Mouse (Mus musculus) forebrain, embryonic 10.5 days (tissue): ENCODE data around the gene Pde2a. TPM values are rescaled to one million over a fixed set of nuclear protein-coding genes. Genes with fewer than 3 reads are reported as not detected.

Experiments used
- DNase-seq: peaks from one replicate; pipeline ENCODE4 v3.0.0-alpha.2; 2017; ENCODE audit warnings: low spot score; ENCODE audit errors: extremely low spot score
- H3K27ac ChIP-seq: fragments of 300-500 bp; sonication (generic); 2 replicates; pipeline ENCODE4 v1.5.1; 2016; ENCODE audit warnings: mild to moderate bottlenecking
- H3K27me3 ChIP-seq: fragments of 300-500 bp; sonication (generic); 2 replicates; pipeline ENCODE4 v1.6.1; 2016; ENCODE audit warnings: mild to moderate bottlenecking; ENCODE audit not compliant: poor library complexity, severe bottlenecking
- H3K36me3 ChIP-seq: fragments of 300-500 bp; sonication (generic); replicated peaks from 2 replicates; pipeline ENCODE4 v1.6.1; 2016; ENCODE audit warnings: mild to moderate bottlenecking, moderate library complexity
- H3K4me1 ChIP-seq: fragments of 300-500 bp; sonication (generic); 2 replicates; pipeline ENCODE4 v1.6.1; 2016
- H3K4me3 ChIP-seq: fragments of 300-500 bp; sonication (generic); 2 replicates; pipeline ENCODE4 v1.5.1; 2016; ENCODE audit warnings: mild to moderate bottlenecking, moderate library complexity
- H3K9me3 ChIP-seq: fragments of 300-500 bp; sonication (generic); 2 replicates; pipeline ENCODE4 v1.6.1; 2016; ENCODE audit warnings: mild to moderate bottlenecking, moderate library complexity
- WGBS: fragments of 180-500 bp; shearing (Covaris S2); methylation state at CpG from one replicate; pipeline ENCODE4 v1.1.7; 2016; 5-methylcytosine and 5-hydroxymethylcytosine counted together
- polyA plus RNA-seq: library from polyadenylated mRNA; unstranded; fragments of >200 nt; fragmentation: Nextera tagmentation; extraction: Ambion mirVana; gene quantifications from 2 replicates; pipeline ENCODE4 v1.2.1, GENCODE M21; 2016

Pde2a gene
- polyA plus RNA-seq, 1 experiment from 2014 or later = 16.3 TPM

DNA sequence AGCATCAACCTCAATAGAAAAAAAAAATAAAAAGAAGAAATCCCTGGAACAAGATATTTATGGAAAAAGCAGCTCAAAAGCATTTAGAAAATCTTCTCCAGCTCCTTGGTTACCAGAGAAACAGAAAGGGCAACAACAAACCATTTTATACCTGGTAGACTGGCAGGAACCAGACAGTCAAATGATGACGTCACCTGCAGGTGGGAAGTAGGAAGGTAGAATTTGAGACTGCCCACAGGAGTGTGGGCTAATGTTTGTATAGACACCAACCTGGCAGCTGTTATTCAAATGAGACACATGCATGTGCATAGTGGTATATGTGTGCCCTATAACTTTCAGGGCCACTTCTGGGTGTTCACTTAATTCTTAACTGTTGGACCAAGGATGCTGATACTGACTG is 100.2 kb downstream of the Pde2a start:
- H3K4me1 ChIP-seq = peaks cover 19% of the 10 kb centered on the region
- peaks cover 15% of the 10 kb centered on the region for H3K27me3 ChIP-seq
- 78% methylated on average over 1 of the region's 1 CpGs for WGBS
- H3K36me3 ChIP-seq = no peaks in the 10 kb centered on the region
- H3K9me3 ChIP-seq = no peaks in the 10 kb centered on the region
- H3K4me3 ChIP-seq = no peak overlapping the region
- H3K27ac ChIP-seq = no peak overlapping the region
- DNase-seq = no peak

- 45% methylated on average over 2 of the region's 2 CpGs for WGBS
- no peak overlapping the region for H3K27ac ChIP-seq
- H3K9me3 ChIP-seq = no peaks in the 10 kb centered on the region
- H3K27me3 ChIP-seq = peaks cover 23% of the 10 kb centered on the region
- H3K36me3 ChIP-seq = no peaks in the 10 kb centered on the region
- DNase-seq = no peak
- H3K4me3 ChIP-seq = no peak overlapping the region
- H3K4me1 ChIP-seq = peaks cover 19% of the 10 kb centered on the region
Measured at GRCm38 (mm10) chr7:101523205-101523604, 101.7 kb downstream of the Pde2a start.

GRCm38 (mm10) chr7:101526484-101526883 is 105.0 kb downstream of the Pde2a start:
- DNase-seq = no peak
- WGBS = 83% methylated on average over 7 of the region's 7 CpGs
- no peaks in the 10 kb centered on the region for H3K9me3 ChIP-seq
- H3K27ac ChIP-seq = no peak overlapping the region
- H3K36me3 ChIP-seq = no peaks in the 10 kb centered on the region
- H3K4me3 ChIP-seq = no peak overlapping the region
- peaks cover 23% of the 10 kb centered on the region for H3K27me3 ChIP-seq
- peaks cover 19% of the 10 kb centered on the region for H3K4me1 ChIP-seq

DNA sequence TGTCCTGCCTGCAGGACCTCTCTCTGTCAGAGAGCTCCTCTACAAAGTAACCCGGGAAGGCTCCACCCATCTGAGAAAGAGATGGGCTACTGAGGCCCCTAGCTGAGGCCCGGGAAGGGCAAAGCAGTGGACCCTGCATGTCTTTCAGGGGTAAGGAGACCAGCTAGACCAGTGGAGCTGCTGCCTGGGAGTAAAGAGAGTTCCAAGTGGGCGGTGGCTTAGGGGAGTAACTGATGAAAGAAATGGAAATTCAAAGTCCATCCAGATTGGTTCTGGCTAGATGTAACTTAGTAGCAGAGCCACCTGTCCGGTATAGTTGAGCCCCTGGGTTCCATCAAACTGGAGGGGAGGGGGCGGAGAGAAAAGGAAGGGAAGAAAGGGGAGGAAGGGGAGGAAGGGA is 112.9 kb downstream of the Pde2a start:
- Histone ChIP-seq H3K36me3 (no peaks in the 10 kb centered on the region), H3K4me1 (peaks cover 16% of the 10 kb centered on the region), H3K27me3 (peaks cover 11% of the 10 kb centered on the region), H3K27ac (no peak overlapping the region), H3K4me3 (no peak overlapping the region), H3K9me3 (no peaks in the 10 kb centered on the region)
- 33% methylated on average over 5 of the region's 5 CpGs for WGBS
- DNase-seq = no peak

DNA sequence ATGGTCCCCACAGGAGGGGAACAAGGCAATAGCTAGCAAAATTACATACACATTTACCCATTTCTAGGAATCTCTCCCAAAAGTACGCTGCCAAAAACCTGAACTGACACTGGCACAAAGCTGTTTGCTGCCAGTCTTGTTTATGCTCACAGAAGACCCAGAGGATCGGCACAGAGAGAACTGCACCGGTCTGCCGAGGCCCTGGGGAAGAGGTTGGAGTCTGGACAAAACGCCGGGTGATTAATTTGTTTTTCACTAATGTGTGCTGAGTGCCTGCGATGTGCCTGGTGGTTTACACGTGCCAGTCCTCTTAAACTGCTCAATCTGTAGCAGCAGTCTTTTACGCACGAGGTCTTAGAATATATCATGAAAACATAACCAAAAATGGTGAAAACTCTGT is 113.6 kb downstream of the Pde2a start:
- Histone ChIP-seq H3K36me3 (no peaks in the 10 kb centered on the region), H3K27ac (no peak overlapping the region), H3K9me3 (no peaks in the 10 kb centered on the region), H3K4me3 (no peak overlapping the region), H3K27me3 (peaks cover 15% of the 10 kb centered on the region), H3K4me1 (peaks cover 16% of the 10 kb centered on the region)
- 87% methylated on average over 10 of the region's 10 CpGs for WGBS
- DNase-seq = no peak

- Histone ChIP-seq H3K9me3 (no peaks in the 10 kb centered on the region), H3K27ac (no peak overlapping the region), H3K4me3 (no peak overlapping the region), H3K27me3 (peaks cover 15% of the 10 kb centered on the region), H3K36me3 (no peaks in the 10 kb centered on the region), H3K4me1 (peaks cover 16% of the 10 kb centered on the region)
- 82% methylated on average over 5 of the region's 5 CpGs for WGBS
- no peak for DNase-seq
Measured at GRCm38 (mm10) chr7:101535517-101535916, 114.0 kb downstream of the Pde2a start.

GRCm38 (mm10) chr7:101537541-101537940 is 116.0 kb downstream of the Pde2a start:
- Histone ChIP-seq H3K4me1 (peaks cover 24% of the 10 kb centered on the region), H3K27me3 (peaks cover 20% of the 10 kb centered on the region), H3K9me3 (no peaks in the 10 kb centered on the region), H3K4me3 (no peak overlapping the region), H3K36me3 (no peaks in the 10 kb centered on the region), H3K27ac (no peak overlapping the region)
- no peak for DNase-seq
- WGBS = 51% methylated on average over 8 of the region's 8 CpGs

- Histone ChIP-seq H3K9me3 (no peaks in the 10 kb centered on the region), H3K27me3 (peaks cover 20% of the 10 kb centered on the region), H3K4me1 (peaks cover 24% of the 10 kb centered on the region), H3K4me3 (no peak overlapping the region), H3K36me3 (no peaks in the 10 kb centered on the region), H3K27ac (no peak overlapping the region)
- no peak for DNase-seq
- WGBS = 65% methylated on average over 14 of the region's 14 CpGs
Measured at GRCm38 (mm10) chr7:101538141-101538933, 116.8 kb downstream of the Pde2a start.

GRCm38 (mm10) chr7:101539774-101540173 is 118.3 kb downstream of the Pde2a start:
- DNase-seq = no peak

DNA sequence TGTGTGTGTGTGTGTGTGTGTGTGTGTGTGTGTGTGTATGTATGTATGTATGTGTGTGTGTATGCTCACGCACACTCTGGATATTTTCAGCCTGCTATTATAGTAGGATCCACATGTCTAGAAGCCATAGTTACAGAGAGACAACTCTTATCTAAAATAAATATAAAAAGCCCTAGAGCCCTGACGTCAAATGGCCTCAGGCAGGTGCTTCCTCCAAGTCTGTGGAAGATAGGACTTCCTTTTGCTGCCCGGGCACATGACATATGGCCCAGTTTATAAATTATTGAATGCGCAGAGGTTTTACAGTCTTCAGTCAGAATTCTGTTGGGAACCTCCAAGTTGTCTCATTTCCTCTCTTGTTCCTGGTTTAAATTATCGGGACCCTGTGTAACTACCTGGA is 119.2 kb downstream of the Pde2a start:
- H3K4me1 ChIP-seq = peaks cover 11% of the 10 kb centered on the region
- H3K27ac ChIP-seq = no peak overlapping the region
- WGBS = 83% methylated on average over 5 of the region's 5 CpGs
- no peaks in the 10 kb centered on the region for H3K9me3 ChIP-seq
- DNase-seq = no peak
- no peak overlapping the region for H3K4me3 ChIP-seq
- H3K36me3 ChIP-seq = no peaks in the 10 kb centered on the region
- peaks cover 9% of the 10 kb centered on the region for H3K27me3 ChIP-seq

More at GRCm38 (mm10) chr7:101539774-101540173, 118.3 kb downstream of the Pde2a start:
- WGBS = 58% methylated on average over 9 of the region's 9 CpGs
- Histone ChIP-seq H3K27ac (no peak overlapping the region), H3K4me3 (no peak overlapping the region), H3K4me1 (peaks cover 17% of the 10 kb centered on the region), H3K27me3 (peaks cover 10% of the 10 kb centered on the region), H3K36me3 (no peaks in the 10 kb centered on the region), H3K9me3 (no peaks in the 10 kb centered on the region)

- Histone ChIP-seq H3K27me3 (peaks cover 9% of the 10 kb centered on the region), H3K4me3 (peak overlapping the region; percentile 12; the same call in 1 of the 2 replicates), H3K9me3 (no peaks in the 10 kb centered on the region), H3K27ac (no peak overlapping the region), H3K36me3 (no peaks in the 10 kb centered on the region), H3K4me1 (peaks cover 8% of the 10 kb centered on the region)
- peak; percentile 76 for DNase-seq
- WGBS = 5% methylated on average over 11 of the region's 11 CpGs
Measured at GRCm38 (mm10) chr7:101541132-101541531, 119.6 kb downstream of the Pde2a start.

DNA sequence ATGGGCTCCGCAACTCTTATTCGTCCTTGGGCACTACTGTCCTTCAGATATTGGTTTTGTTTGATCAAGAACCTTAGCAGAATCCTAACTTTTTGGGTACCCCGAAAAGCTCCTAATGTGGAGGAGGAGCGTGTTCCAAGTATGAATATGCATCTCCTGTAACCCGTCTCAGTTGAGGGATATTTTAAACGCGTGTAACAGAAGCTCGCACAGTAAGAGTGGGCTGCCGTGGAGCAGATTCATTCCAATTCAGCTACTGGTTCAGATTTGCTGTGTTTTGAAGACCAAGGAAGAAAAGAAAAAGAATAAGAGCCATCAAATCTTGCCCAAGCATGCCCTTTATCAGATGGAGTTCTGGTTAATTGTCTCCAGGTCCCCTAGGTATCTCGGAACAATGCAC is 120.2 kb downstream of the Pde2a start:
- Histone ChIP-seq H3K4me1 (peaks cover 8% of the 10 kb centered on the region), H3K27me3 (peaks cover 9% of the 10 kb centered on the region), H3K4me3 (no peak overlapping the region), H3K36me3 (no peaks in the 10 kb centered on the region), H3K27ac (no peak overlapping the region), H3K9me3 (no peaks in the 10 kb centered on the region)
- WGBS = 77% methylated on average over 10 of the region's 10 CpGs
- DNase-seq = no peak

- WGBS = 89% methylated on average over 3 of the region's 3 CpGs
- Histone ChIP-seq H3K36me3 (no peaks in the 10 kb centered on the region), H3K27ac (no peak overlapping the region), H3K9me3 (no peaks in the 10 kb centered on the region), H3K27me3 (no peaks in the 10 kb centered on the region), H3K4me1 (0 out of 2 replicates have a peak, but pooled peaks cover 6% of the 10 kb centered on the region), H3K4me3 (no peak overlapping the region)
- no peak for DNase-seq
Measured at GRCm38 (mm10) chr7:101547651-101548050, 126.2 kb downstream of the Pde2a start.
